In genomic region chr6:72134850-72135515, GRCm38 (mm10) we compare ENCODE assay signal across 15 mouse cellular contexts. TPM values are rescaled to one million over a fixed set of nuclear protein-coding genes. Genes with fewer than 3 reads are reported as not detected.
DNase-seq lines count a peak whose midpoint lies in the region; ATAC-seq and TF ChIP-seq lines count a peak whose summit lies in the region.
"Had no signal": no experiment of that assay in that cellular context is flagged by ENCODE, and none has a peak within 500 bp of the region (broad histone marks: within the 10 kb centered on the region; RNA-seq: fewer than 3 reads in every experiment).

No protein-coding gene starts in this region.

- H3K27me3 ChIP-seq in kidney, embryonic 16.5 days (ENCODE audit: insufficient read depth, low read length): no peaks in the 10 kb centered on the region
- no peaks in the 10 kb centered on the region for H3K27me3 ChIP-seq in kidney, embryonic 14.5 days (ENCODE audit: control insufficient read depth, insufficient read depth, low read length)
- no peaks in the 10 kb centered on the region for H3K27me3 ChIP-seq in Patski
- H3K27me3 ChIP-seq: forebrain, embryonic 13.5 days; kidney, embryonic 15.5 days had no signal

- H3K36me3 ChIP-seq in kidney, embryonic 16.5 days (ENCODE audit: insufficient read depth, low read length): peaks cover 23% of the 10 kb centered on the region
- peaks cover 12% of the 10 kb centered on the region; the same call in 1 of the 2 replicates for H3K36me3 ChIP-seq in kidney, embryonic 14.5 days (ENCODE audit: control insufficient read depth, insufficient read depth, low read length)
- 0 out of 2 replicates have a peak, but pooled peaks cover 17% of the 10 kb centered on the region for H3K36me3 ChIP-seq in macrophage (ENCODE audit: inconsistent target)

- CTCF ChIA-PET in Patski (lab: Charles Lee): interaction anchor here (1.1 to 1.5 kb wide), 3 partner anchors 10 to 15 kb away, joined by 3 to 4 read pairs (median 3); no protein-coding TSS in a partner anchor

- no peak overlapping the region for H3K9ac ChIP-seq in kidney, embryonic 16.5 days (replicated peaks; ENCODE audit: low read length)
- no peak overlapping the region for H3K9ac ChIP-seq in kidney, embryonic 14.5 days (ENCODE audit: low read depth, low read length)
- H3K9ac ChIP-seq: forebrain, embryonic 13.5 days; kidney, embryonic 15.5 days had no signal

- POLR2A ChIA-PET in Patski (lab: Charles Lee): no interaction called here

- no peak overlapping the region for H3K4me3 ChIP-seq in kidney, embryonic 16.5 days (ENCODE audit: low read length)
- no peak overlapping the region for H3K4me3 ChIP-seq in kidney, embryonic 14.5 days (ENCODE audit: low read length)
- no peak overlapping the region for H3K4me3 ChIP-seq in macrophage (ENCODE audit: inconsistent target)
- H3K4me3 ChIP-seq: forebrain, embryonic 13.5 days; kidney, embryonic 15.5 days had no signal

- ATAC-seq in kidney, embryonic 16.5 days (ENCODE audit: low FRiP score, low TSS enrichment): peak; percentile 23; the same call in 1 of the 2 replicates
- ATAC-seq in kidney, embryonic 14.5 days (ENCODE audit: low FRiP score, low TSS enrichment): no peak
- peak; percentile 39 for ATAC-seq in Patski
- ATAC-seq: activated CD4-positive, CD25-positive, alpha-beta regulatory T cell, adult 4 months; forebrain, embryonic 13.5 days; hindbrain, postnatal 0 days; midbrain, embryonic 16.5 days had no signal

- no peak for TF ChIP-seq CTCF in Patski (IDR thresholded peaks at IDR 0.05)

- H3K9me3 ChIP-seq in kidney, embryonic 16.5 days (ENCODE audit: low read length): no peaks in the 10 kb centered on the region
- H3K9me3 ChIP-seq in kidney, embryonic 14.5 days (ENCODE audit: control insufficient read depth, low read length): no peaks in the 10 kb centered on the region
- H3K9me3 ChIP-seq: forebrain, embryonic 13.5 days; kidney, embryonic 15.5 days had no signal

- H3K4me2 ChIP-seq in kidney, embryonic 16.5 days (replicated peaks; ENCODE audit: low read depth, low read length): no peak overlapping the region
- H3K4me2 ChIP-seq in kidney, embryonic 14.5 days (replicated peaks; ENCODE audit: low read depth, low read length): no peak overlapping the region
- H3K4me2 ChIP-seq: forebrain, embryonic 13.5 days; kidney, embryonic 15.5 days had no signal

- peaks cover 22% of the 10 kb centered on the region for H3K79me2 ChIP-seq in macrophage (ENCODE audit: inconsistent target)

- 0 out of 2 replicates have a peak, but pooled peaks cover 4% of the 10 kb centered on the region for H3K4me1 ChIP-seq in kidney, embryonic 16.5 days (ENCODE audit: insufficient read depth, low read length)
- H3K4me1 ChIP-seq in kidney, embryonic 14.5 days (ENCODE audit: control insufficient read depth, insufficient read depth, low read length): no peaks in the 10 kb centered on the region
- H3K4me1 ChIP-seq: forebrain, embryonic 13.5 days had no signal

- WGBS in kidney, embryonic 16.5 days: 54% methylated on average over 9 of the region's 9 CpGs
- 68% methylated on average over 9 of the region's 9 CpGs for WGBS in kidney, embryonic 14.5 days
- WGBS in macrophage (ENCODE audit: missing documents): 48% methylated on average over 9 of the region's 9 CpGs

- in situ Hi-C loops in Patski (cut with MboI; ENCODE audit: low pct_unique_long_range_greater_than_20kb): no loop called here

- H3K27ac ChIP-seq in kidney, embryonic 16.5 days (ENCODE audit: low read length): no peak overlapping the region
- H3K27ac ChIP-seq in kidney, embryonic 14.5 days (ENCODE audit: low read depth, low read length): no peak overlapping the region
- peak overlapping the region; percentile 31 for H3K27ac ChIP-seq in macrophage
- H3K27ac ChIP-seq: forebrain, embryonic 13.5 days; hindbrain, postnatal 0 days; kidney, embryonic 15.5 days had no signal

- no peak for DNase-seq in Patski (ENCODE audit: low read depth, low spot score)
- peak; percentile 33 for DNase-seq in forelimb bud, embryonic 11.5 days (ENCODE audit: low read depth, low spot score)
- no peak for DNase-seq in thymus, postnatal 0 days (ENCODE audit: low spot score)
- DNase-seq in kidney, postnatal 36 days: no peak
- DNase-seq: embryo, embryonic 11 days; lung, postnatal 10 days; spleen, adult 18-20 months had no signal

RNA-seq across cellular contexts. Expression of gene St3gal5, which starts 37.6 kb away (rescaled TPM):
- 32.5 and 34.0 TPM in 2 replicates for polyA plus RNA-seq in kidney, embryonic 16.5 days (2015; fragmentation: Nextera tagmentation; extraction: Ambion mirVana)
- 26.4 and 31.4 TPM in 2 replicates for polyA plus RNA-seq in kidney, embryonic 14.5 days (2014; fragmentation: Nextera tagmentation; extraction: Ambion mirVana)
- 42.0 TPM for polyA plus RNA-seq in Patski (2021)
- total RNA-seq in macrophage (2018; cell fraction: chromatin; rRNA removed): 100 to 1,000 TPM in 2 of 26 experiments, 10 to 100 TPM in 21, 1 to 10 TPM in 3; 6.6 to 157 (median 26.2) TPM
- total RNA-seq in macrophage (2018; cell fraction: cytosol; rRNA removed): 100 to 1,000 TPM in 1 of 26 experiments, 10 to 100 TPM in 25; 16.9 to 133 (median 47.2) TPM
- total RNA-seq in macrophage (2018; cell fraction: nucleus; rRNA removed): 100 to 1,000 TPM in 4 of 26 experiments, 10 to 100 TPM in 22; 13.1 to 212 (median 57.6) TPM
- polyA plus RNA-seq in macrophage (2018): 13.3 to 105 TPM (median 18.9 TPM) in 3 replicates
- polyA plus RNA-seq in thymus, postnatal 0 days (2015; fragmentation: Nextera tagmentation; extraction: Ambion mirVana): 2.6 TPM in 2 replicates
